Comparison of ENCODE assay signal across 8 mouse cellular contexts in the genomic region with DNA sequence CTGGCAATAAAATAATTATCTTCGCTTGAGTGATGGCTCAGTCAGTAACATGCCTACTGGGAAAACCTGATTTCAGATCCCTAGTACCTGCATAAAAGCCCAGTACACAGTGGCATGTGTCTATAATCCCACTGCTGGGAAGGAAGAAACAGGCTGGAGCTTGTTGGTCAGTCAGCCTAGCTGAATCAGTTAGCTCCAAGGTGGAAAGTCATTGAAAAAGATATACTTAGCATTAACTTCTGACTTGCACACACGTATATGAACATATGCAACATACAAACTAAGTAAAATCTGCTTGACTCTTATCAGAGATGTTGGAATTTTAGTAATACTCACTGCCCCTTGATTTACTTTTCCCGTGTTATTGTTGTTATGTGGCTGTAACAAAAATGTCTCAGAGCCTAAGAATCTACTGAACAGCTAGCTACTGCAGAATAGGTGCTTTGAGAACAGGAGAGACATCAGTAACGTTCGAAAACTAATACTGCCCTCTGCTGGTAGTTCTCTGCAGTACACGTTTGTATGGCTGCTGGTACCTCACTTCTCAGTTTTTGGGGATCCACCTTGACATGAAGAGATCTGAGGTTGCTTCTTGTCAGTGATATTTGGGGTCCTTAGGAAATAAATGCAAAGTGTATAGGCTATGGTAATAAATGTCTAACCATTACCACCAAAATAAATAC. TPM values are rescaled to one million over a fixed set of nuclear protein-coding genes. Genes with fewer than 3 reads are reported as not detected.
DNase-seq lines count a peak whose midpoint lies in the region; ATAC-seq and TF ChIP-seq lines count a peak whose summit lies in the region.

No protein-coding gene starts in this region.

- H3K4me2 ChIP-seq in lung, embryonic 16.5 days (ENCODE audit: low read depth, low read length), result no peak overlapping the region

- in situ Hi-C loops in Patski (cut with MboI; ENCODE audit: low pct_unique_long_range_greater_than_20kb), result loop anchor here (5.0 to 10.0 kb wide), 2 partner anchors 84 to 472 kb away; no protein-coding TSS in a partner anchor

- H3K9me3 ChIP-seq in lung, embryonic 16.5 days (ENCODE audit: control insufficient read depth, low read length), result no peaks in the 10 kb centered on the region

- DNase-seq in adrenal gland, adult (ENCODE audit: inconsistent age in 2 of 2, low spot score in 1 of 2), result peak; percentile 15 to 84
- DNase-seq in adrenal gland, postnatal 4 days (ENCODE audit: low spot score in 2 of 2), result no peak
- no peak for DNase-seq in Patski (ENCODE audit: low read depth, low spot score)
- DNase-seq in kidney, postnatal 4 days, result peak; percentile 52 to 63
- DNase-seq in retina, postnatal 1 day, result peak; percentile 72

- TF ChIP-seq CTCF in Patski (IDR thresholded peaks at IDR 0.05), result peak; percentile 78

- no peak overlapping the region for H3K4me3 ChIP-seq in lung, embryonic 16.5 days (ENCODE audit: low read length)

- CTCF ChIA-PET in Patski (lab: Charles Lee), result interaction anchor here (0.7 to 3.1 kb wide), 17 partner anchors 9 to 473 kb away, joined by 3 to 18 read pairs (median 4); no protein-coding TSS in a partner anchor

- no peaks in the 10 kb centered on the region for H3K36me3 ChIP-seq in lung, embryonic 16.5 days (ENCODE audit: control insufficient read depth, insufficient read depth, low read length)

- H3K9ac ChIP-seq in lung, embryonic 16.5 days (ENCODE audit: low read length), result no peak overlapping the region

- 29% methylated on average over 6 of the region's 6 CpGs for WGBS in lung, embryonic 16.5 days

- POLR2A ChIA-PET in Patski (lab: Charles Lee), result no interaction called here

- ATAC-seq in Patski, result peak; percentile 69
- peak; percentile 76 for ATAC-seq in common myeloid progenitor, adult 5-6 weeks (replicated peaks; ENCODE audit: low read depth, poor library complexity, severe bottlenecking)
- peak; percentile 78 for ATAC-seq in granulocyte monocyte progenitor cell, adult 5-6 weeks (replicated peaks; ENCODE audit: poor library complexity, severe bottlenecking)
- peak; percentile 60; the same call in 1 of the 2 replicates for ATAC-seq in lung, embryonic 16.5 days (ENCODE audit: low read depth)

- no peaks in the 10 kb centered on the region for H3K27me3 ChIP-seq in Patski
- no peaks in the 10 kb centered on the region for H3K27me3 ChIP-seq in lung, embryonic 16.5 days (ENCODE audit: control insufficient read depth, insufficient read depth, low read depth, low read length)

- no peak overlapping the region for H3K27ac ChIP-seq in lung, embryonic 16.5 days (ENCODE audit: low read length)

- H3K4me1 ChIP-seq in lung, embryonic 16.5 days (replicated peaks; ENCODE audit: control insufficient read depth, insufficient read depth, low read length), result peaks cover 4% of the 10 kb centered on the region; the same call in 1 of the 2 replicates

RNA-seq across cellular contexts. Expression of gene Hmcn1, which starts 16.0 kb away (rescaled TPM):
- total RNA-seq in adrenal gland, postnatal 4 days (2021), result 10 to 100 TPM; 12.3 to 20.5 TPM
- polyA plus RNA-seq in Patski (2021), result 0.28 TPM
- total RNA-seq in common myeloid progenitor, adult 5-6 weeks (2017), result not detected in 2 replicates
- total RNA-seq in granulocyte monocyte progenitor cell, adult 5-6 weeks (2014; fragmentation: Nextera tagmentation), result not detected in 2 replicates
- total RNA-seq in granulocyte monocyte progenitor cell, adult 5-6 weeks (2017), result 0.22 TPM in 1 of 2 replicates, not detected in the other
- 11.7 and 12.0 TPM in 2 replicates for polyA plus RNA-seq in lung, embryonic 16.5 days (2015; fragmentation: Nextera tagmentation; extraction: Ambion mirVana)

Comparison
In these comparisons a context has a peak if more than half of its experiments do, and no peak if none do; other contexts are left out.
1. DNase-seq: peak in adrenal gland, adult (2 of 2), kidney, postnatal 4 days (2 of 2) and retina, postnatal 1 day (single experiment); none in adrenal gland, postnatal 4 days (0 of 2) and Patski (single experiment).
2. RNA of gene Hmcn1, which starts 16.0 kb away (total RNA-seq): 12.3 to 20.5 TPM in adrenal gland, postnatal 4 days; not detected in common myeloid progenitor, adult 5-6 weeks and 0.22 TPM in granulocyte monocyte progenitor cell, adult 5-6 weeks; every median in the first group is over 10 times any median in the second.
3. Peak in every context shown above with its lines, with median percentiles within 50 percentile points of each other: ATAC-seq.